Mouse (Mus musculus) liver, embryonic 16.5 days (tissue): ENCODE measurements around the gene Phldb2. TPM values are rescaled to one million over a fixed set of nuclear protein-coding genes. Genes with fewer than 3 reads are reported as not detected.

Experiments used
- ATAC-seq: fragments of 200-750 bp; cut with Nextera tagmentation; 2 replicates; pipeline ENCODE4 v1.8.0; 2017; ENCODE audit warnings: low read depth, mild to moderate bottlenecking, moderate number of reproducible peaks, moderate library complexity
- H3K27ac ChIP-seq: fragments of 300-500 bp; sonication (generic); 2 replicates; pipeline ENCODE4 v1.5.1; 2014; ENCODE audit warnings: mild to moderate bottlenecking, low read length
- H3K27me3 ChIP-seq: fragments of 300-500 bp; sonication (generic); 2 replicates; pipeline ENCODE4 v1.6.1; 2014; ENCODE audit warnings: low read depth, low read length, mixed read lengths; ENCODE audit not compliant: control insufficient read depth, insufficient read depth
- H3K36me3 ChIP-seq: fragments of 300-500 bp; sonication (generic); 2 replicates; pipeline ENCODE4 v1.6.1; 2014; ENCODE audit warnings: mild to moderate bottlenecking; ENCODE audit not compliant: control insufficient read depth, insufficient read depth
- H3K4me1 ChIP-seq: fragments of 300-500 bp; sonication (generic); 2 replicates; pipeline ENCODE4 v1.6.1; 2014; ENCODE audit warnings: low read depth, low read length, mixed read lengths; ENCODE audit not compliant: control insufficient read depth
- H3K4me2 ChIP-seq: fragments of 300-500 bp; sonication (generic); 2 replicates; pipeline ENCODE4 v1.6.1; 2014; ENCODE audit warnings: low read depth, low read length, mixed read lengths
- H3K4me3 ChIP-seq: fragments of 300-500 bp; sonication (generic); 2 replicates; pipeline ENCODE4 v1.5.1; 2014; ENCODE audit warnings: low read depth, mild to moderate bottlenecking, low read length
- H3K9ac ChIP-seq: fragments of 300-500 bp; sonication (generic); 2 replicates; pipeline ENCODE4 v1.6.1; 2014; ENCODE audit warnings: low read depth, low read length
- H3K9me3 ChIP-seq: fragments of 300-500 bp; sonication (generic); replicated peaks from 2 replicates; pipeline ENCODE4 v1.6.1; 2016; ENCODE audit warnings: low read length; ENCODE audit not compliant: control insufficient read depth
- WGBS: fragments of 180-500 bp; shearing (Covaris S2); extraction: QIAGEN DNeasy Blood & Tissue Kit; methylation state at CpG from one replicate; pipeline ENCODE4 v1.1.7; 2014; ENCODE audit not compliant: insufficient replicate concordance; 5-methylcytosine and 5-hydroxymethylcytosine counted together
- polyA plus RNA-seq: library from polyadenylated mRNA; unstranded; fragments of >200 nt; fragmentation: Nextera tagmentation; extraction: Ambion mirVana; gene quantifications from 2 replicates; pipeline ENCODE4 v1.2.1, GENCODE M21; 2015

Phldb2 gene
- polyA plus RNA-seq, 1 experiment from 2014 or later = 15.3 TPM

DNA sequence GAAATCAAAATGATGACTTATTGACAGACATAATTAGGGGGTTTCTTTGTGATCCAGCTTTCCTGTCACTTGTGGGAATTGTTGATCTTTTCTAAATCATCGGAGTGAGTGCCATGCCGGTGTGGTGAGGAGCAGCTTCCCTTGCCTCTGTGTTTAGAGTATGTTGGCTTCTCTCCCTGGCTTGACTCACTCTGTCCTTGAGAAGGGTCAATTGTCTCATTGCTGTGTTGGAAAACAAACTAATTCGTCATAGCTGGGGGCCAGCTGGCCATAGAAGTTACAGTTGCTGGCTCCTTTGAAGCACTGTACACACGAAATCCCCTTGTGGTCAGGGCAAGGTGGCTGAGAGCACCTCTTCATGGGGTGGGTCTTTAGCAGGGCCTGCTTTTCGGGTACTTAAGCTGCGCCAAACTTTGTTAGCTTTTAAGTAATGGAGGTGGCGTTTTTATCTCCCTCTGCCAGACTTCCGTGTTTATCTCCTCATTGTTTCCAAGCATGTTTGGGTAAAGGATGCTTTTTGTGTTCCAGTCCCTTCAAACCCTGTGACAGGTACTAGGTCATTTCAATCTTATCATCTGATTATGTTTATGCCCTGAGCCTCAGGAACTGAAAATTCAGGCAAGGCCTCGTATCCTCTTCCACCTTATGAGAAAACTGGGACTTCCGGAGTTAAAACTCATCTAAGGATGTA, 82.0 kb downstream of the Phldb2 start:
- no peak overlapping the region for H3K4me3 ChIP-seq
- no peaks in the 10 kb centered on the region for H3K4me1 ChIP-seq
- no peaks in the 10 kb centered on the region for H3K27me3 ChIP-seq
- no peak overlapping the region for H3K4me2 ChIP-seq
- 38% methylated on average over 10 of the region's 10 CpGs for WGBS
- no peak for ATAC-seq
- no peaks in the 10 kb centered on the region for H3K9me3 ChIP-seq
- H3K36me3 ChIP-seq = no peaks in the 10 kb centered on the region
- H3K9ac ChIP-seq = no peak overlapping the region
- no peak overlapping the region for H3K27ac ChIP-seq

DNA sequence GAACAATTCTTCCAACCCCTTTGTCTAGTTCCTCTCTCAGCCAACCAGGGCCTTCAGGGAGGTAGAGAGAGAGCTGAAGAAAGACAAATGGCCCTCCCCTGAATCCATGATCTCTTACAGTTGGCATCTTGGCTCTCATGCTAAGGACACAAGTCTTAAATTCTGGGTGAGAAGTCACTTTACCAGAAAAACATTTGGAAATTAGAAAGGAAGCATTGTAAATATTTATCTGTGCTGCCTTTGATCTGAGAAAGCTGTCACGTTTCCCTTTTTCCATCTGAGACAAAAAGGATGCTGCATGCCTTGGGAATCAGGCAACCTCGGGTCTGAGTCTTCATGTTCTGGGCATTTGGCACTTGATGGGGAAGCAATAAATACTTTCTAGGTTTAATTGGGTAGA, 82.7 kb downstream of the Phldb2 start:
- ATAC-seq = no peak
- Histone ChIP-seq H3K27ac (no peak overlapping the region), H3K9ac (no peak overlapping the region), H3K27me3 (no peaks in the 10 kb centered on the region), H3K36me3 (no peaks in the 10 kb centered on the region), H3K4me1 (no peaks in the 10 kb centered on the region), H3K4me2 (no peak overlapping the region), H3K9me3 (no peaks in the 10 kb centered on the region), H3K4me3 (no peak overlapping the region)
- 32% methylated on average over 2 of the region's 2 CpGs for WGBS

DNA sequence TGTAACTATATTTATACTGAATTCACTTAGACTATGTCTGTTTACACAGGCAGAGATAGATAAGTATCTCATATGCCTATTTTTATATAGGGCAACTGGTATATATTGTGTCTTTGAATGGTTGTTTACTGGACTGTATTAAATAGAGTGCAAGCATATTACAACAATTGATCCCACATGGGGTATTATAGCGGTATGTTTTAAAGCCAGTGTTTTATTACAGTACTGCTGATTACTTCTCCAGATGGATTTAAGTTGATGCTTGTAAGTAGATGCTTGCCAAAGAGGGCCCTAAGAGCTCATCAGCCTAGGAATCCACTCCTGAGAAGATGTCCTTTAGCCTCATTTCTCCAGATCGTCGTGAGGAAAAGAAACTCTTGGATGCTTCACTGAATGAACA, 84.4 kb downstream of the Phldb2 start:
- Histone ChIP-seq H3K27me3 (no peaks in the 10 kb centered on the region), H3K4me2 (no peak overlapping the region), H3K27ac (no peak overlapping the region), H3K36me3 (no peaks in the 10 kb centered on the region), H3K4me3 (no peak overlapping the region), H3K4me1 (no peaks in the 10 kb centered on the region), H3K9me3 (no peaks in the 10 kb centered on the region), H3K9ac (no peak overlapping the region)
- no peak for ATAC-seq
- WGBS = 55% methylated on average over 3 of the region's 3 CpGs

DNA sequence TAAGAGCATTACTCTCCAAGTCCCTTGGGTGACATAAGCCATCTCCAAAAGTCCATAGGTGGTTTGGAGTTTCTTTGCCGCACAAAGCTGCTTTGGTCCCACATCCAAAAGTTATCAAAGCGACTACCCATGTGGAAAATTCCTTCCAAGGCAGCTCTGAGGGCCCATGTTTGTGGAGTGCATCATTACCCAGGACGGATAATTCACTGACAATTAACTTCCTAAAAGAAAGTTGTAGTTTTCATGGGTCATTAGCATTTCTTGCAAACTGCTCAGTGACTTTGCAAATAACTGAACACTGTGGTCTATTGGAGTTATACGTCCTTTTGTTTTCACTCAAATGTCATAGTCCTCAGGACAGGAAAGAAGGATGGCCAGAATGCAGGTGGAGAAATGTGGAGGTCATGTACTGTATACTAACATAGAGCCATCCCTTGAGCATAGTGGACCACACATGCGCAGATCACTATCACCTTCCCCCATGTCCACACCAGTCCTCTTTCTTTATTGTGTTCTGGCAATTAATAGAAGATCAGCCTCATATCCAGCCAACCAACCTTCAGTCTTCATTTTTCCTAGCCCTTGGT, 96.0 kb downstream of the Phldb2 start:
- no peak overlapping the region for H3K4me2 ChIP-seq
- H3K4me1 ChIP-seq = no peaks in the 10 kb centered on the region
- no peak overlapping the region for H3K9ac ChIP-seq
- 69% methylated on average over 5 of the region's 5 CpGs for WGBS
- H3K27ac ChIP-seq = no peak overlapping the region
- H3K36me3 ChIP-seq = no peaks in the 10 kb centered on the region
- H3K9me3 ChIP-seq = no peaks in the 10 kb centered on the region
- ATAC-seq = no peak
- H3K27me3 ChIP-seq = no peaks in the 10 kb centered on the region
- no peak overlapping the region for H3K4me3 ChIP-seq

DNA sequence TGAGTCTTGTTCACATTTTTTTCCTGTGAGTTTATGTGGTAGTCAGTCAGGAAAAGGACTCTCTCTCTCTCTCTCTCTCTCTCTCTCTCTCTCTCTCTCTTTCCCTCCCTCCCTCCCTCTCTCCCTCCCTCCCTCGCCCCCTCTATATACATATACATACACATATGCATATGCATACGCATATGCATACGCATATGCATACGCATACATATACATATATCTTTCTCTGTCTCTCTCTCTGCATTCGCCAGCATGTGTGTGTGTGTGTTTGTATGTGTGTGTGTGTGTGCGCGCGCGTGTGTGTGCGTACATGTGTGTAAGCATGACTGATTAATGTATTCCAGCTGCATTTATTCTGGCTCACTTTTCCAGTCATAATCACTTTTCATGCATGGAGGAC, 98.9 kb downstream of the Phldb2 start:
- Histone ChIP-seq H3K27ac (no peak overlapping the region), H3K4me2 (no peak overlapping the region), H3K36me3 (no peaks in the 10 kb centered on the region), H3K4me1 (no peaks in the 10 kb centered on the region), H3K4me3 (no peak overlapping the region), H3K27me3 (no peaks in the 10 kb centered on the region), H3K9ac (no peak overlapping the region), H3K9me3 (no peaks in the 10 kb centered on the region)
- WGBS = 78% methylated on average over 10 of the region's 10 CpGs
- no peak for ATAC-seq

DNA sequence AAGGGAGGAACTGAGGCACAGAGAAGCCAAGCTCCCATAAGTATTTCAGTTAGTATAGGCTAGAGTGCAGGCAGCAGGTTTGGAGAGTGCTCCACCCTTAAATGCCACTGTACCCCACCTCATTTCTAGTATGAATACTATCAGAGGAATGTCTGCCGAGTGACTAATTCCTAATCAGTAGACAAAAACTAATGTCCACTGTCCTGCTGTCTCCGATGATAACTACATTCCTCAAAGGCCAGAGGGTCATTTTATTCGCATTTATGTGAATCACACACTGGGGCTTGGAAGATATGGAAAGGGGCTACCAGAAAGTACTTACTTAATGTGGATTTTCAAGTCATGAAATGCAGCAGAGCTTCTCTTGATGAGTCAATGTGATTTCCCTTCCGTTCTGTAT, 104.4 kb downstream of the Phldb2 start:
- no peak overlapping the region for H3K4me3 ChIP-seq
- no peaks in the 10 kb centered on the region for H3K9me3 ChIP-seq
- WGBS = 53% methylated on average over 4 of the region's 4 CpGs
- H3K36me3 ChIP-seq = no peaks in the 10 kb centered on the region
- H3K27me3 ChIP-seq = peaks cover 12% of the 10 kb centered on the region
- H3K4me1 ChIP-seq = peaks cover 2% of the 10 kb centered on the region; the same call in 1 of the 2 replicates
- no peak for ATAC-seq
- H3K4me2 ChIP-seq = no peak overlapping the region
- H3K9ac ChIP-seq = no peak overlapping the region
- H3K27ac ChIP-seq = no peak overlapping the region

DNA sequence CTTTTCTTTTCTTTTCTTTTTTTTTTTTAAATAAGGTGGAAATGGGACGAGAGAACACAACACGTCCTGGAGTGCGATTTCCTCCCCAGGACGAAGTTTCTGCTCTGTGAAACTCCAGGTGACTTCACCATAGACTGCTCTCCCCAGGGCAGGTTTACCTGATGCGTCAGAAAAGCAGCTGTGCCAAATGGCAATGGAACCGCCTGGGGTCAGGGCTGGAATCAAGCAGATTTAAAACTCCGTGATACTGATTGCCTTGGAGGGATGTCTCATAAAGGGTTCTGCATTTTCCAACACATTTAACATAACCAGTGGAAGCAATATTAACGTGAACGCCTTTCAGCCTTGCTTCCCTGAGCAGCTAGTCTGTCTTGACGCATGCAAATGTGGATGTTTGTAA, 108.5 kb downstream of the Phldb2 start:
- no peaks in the 10 kb centered on the region for H3K36me3 ChIP-seq
- WGBS = 14% methylated on average over 10 of the region's 10 CpGs
- H3K27ac ChIP-seq = no peak overlapping the region; the same call in 1 of the 2 replicates
- no peaks in the 10 kb centered on the region for H3K9me3 ChIP-seq
- no peak for ATAC-seq
- H3K4me3 ChIP-seq = peak overlapping the region; percentile 55; the same call in 1 of the 2 replicates
- no peak overlapping the region for H3K9ac ChIP-seq
- peak overlapping the region; percentile 56 for H3K4me2 ChIP-seq
- H3K4me1 ChIP-seq = peaks cover 2% of the 10 kb centered on the region; the same call in 1 of the 2 replicates
- peaks cover 20% of the 10 kb centered on the region for H3K27me3 ChIP-seq

DNA sequence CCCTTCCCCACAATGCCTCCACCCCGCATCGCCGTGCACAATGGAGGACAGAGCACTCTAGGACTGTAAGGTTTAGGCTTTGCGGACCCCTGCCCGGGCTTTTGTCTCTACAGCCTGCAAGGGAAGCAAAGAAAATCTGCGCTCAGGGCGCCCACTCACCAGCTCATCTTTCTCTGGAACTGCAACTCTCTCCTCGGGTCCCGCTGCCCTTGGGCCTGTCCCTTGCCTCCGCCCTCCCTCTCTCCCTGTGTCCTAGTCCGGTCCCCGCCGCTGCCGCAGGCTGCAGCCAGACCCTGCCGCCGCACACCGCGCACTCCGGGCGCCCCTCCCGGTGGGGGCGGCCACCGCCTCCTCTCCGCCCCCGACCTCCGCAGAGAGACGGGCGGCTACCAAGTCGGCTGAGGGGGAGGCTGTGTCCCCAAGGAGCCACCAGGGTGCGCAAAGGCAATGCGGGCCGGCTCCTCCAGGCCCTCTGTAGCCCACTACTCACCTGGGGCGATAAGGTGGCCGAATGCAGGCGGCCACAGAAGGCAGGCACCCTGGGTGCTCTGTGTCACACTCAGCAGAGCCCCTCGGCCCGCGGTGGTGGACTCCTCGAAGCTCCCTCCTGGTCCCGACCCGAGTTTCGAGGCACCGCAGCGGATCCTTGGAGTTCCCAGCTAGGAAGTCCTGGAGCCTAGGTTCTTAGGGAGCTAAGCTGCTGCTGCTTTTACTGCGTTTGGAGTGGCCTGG, 109.2 kb downstream of the Phldb2 start:
- Histone ChIP-seq H3K4me3 (peak overlapping the region; percentile 55), H3K9me3 (no peaks in the 10 kb centered on the region), H3K27me3 (peaks cover 20% of the 10 kb centered on the region), H3K4me2 (peak overlapping the region; percentile 56), H3K27ac (peak overlapping the region; percentile 34), H3K4me1 (peaks cover 2% of the 10 kb centered on the region; the same call in 1 of the 2 replicates), H3K9ac (peak overlapping the region; percentile 62), H3K36me3 (no peaks in the 10 kb centered on the region)
- peak; percentile 87 for ATAC-seq
- WGBS = under 1% methylated on average over 44 of the region's 45 CpGs
